Mouse (Mus musculus) limb, embryonic 11.5 days (tissue): Measurements from ENCODE around the gene Tns1. TPM values are rescaled to one million over a fixed set of nuclear protein-coding genes. Genes with fewer than 3 reads are reported as not detected.

Source experiments
- ATAC-seq: fragments of 200-750 bp; cut with Nextera tagmentation; 2 replicates; pipeline ENCODE4 v1.8.0; 2017; ENCODE audit warnings: low read depth; ENCODE audit not compliant: insufficient number of reproducible peaks, low FRiP score, low TSS enrichment
- DNase-seq: peaks from one replicate; pipeline ENCODE4 v3.0.0-alpha.2; 2015; ENCODE audit warnings: low spot score
- H3K27ac ChIP-seq: fragments of 300-500 bp; sonication (generic); replicated peaks from 2 replicates; pipeline ENCODE4 v1.5.1; 2014; ENCODE audit warnings: low read depth, mild to moderate bottlenecking, low read length
- H3K27me3 ChIP-seq: fragments of 300-500 bp; sonication (generic); 2 replicates; pipeline ENCODE4 v1.6.1; 2014; ENCODE audit warnings: mild to moderate bottlenecking, low read length, mixed read lengths; ENCODE audit not compliant: control insufficient read depth, insufficient read depth
- H3K36me3 ChIP-seq: fragments of 300-500 bp; sonication (generic); 2 replicates; pipeline ENCODE4 v1.6.1; 2014; ENCODE audit warnings: mild to moderate bottlenecking, low read length, moderate library complexity, mixed read lengths; ENCODE audit not compliant: control insufficient read depth, insufficient read depth
- H3K4me1 ChIP-seq: fragments of 300-500 bp; sonication (generic); 2 replicates; pipeline ENCODE4 v1.6.1; 2014; ENCODE audit warnings: low read length, mixed read lengths; ENCODE audit not compliant: control insufficient read depth, insufficient read depth
- H3K4me2 ChIP-seq: fragments of 300-500 bp; sonication (generic); 2 replicates; pipeline ENCODE4 v1.6.1; 2014; ENCODE audit warnings: low read depth, mild to moderate bottlenecking, moderate library complexity; ENCODE audit not compliant: severe bottlenecking
- H3K4me3 ChIP-seq: fragments of 300-500 bp; sonication (generic); 2 replicates; pipeline ENCODE4 v1.5.1; 2014; ENCODE audit warnings: low read depth, low read length
- H3K9ac ChIP-seq: fragments of 300-500 bp; sonication (generic); 2 replicates; pipeline ENCODE4 v1.6.1; 2014; ENCODE audit warnings: mild to moderate bottlenecking, low read length
- H3K9me3 ChIP-seq: fragments of 300-500 bp; sonication (generic); 2 replicates; pipeline ENCODE4 v1.6.1; 2016; ENCODE audit warnings: low read length; ENCODE audit not compliant: control insufficient read depth
- WGBS: fragments of 180-500 bp; shearing (Covaris S2); extraction: QIAGEN DNeasy Blood & Tissue Kit; methylation state at CpG from one replicate; pipeline ENCODE4 v1.1.7; 2014; 5-methylcytosine and 5-hydroxymethylcytosine counted together
- polyA plus RNA-seq: library from polyadenylated mRNA; unstranded; fragments of >200 nt; fragmentation: Nextera tagmentation; extraction: Ambion mirVana; gene quantifications from 2 replicates; pipeline ENCODE4 v1.2.1, GENCODE M21; 2014

Tns1 gene
- polyA plus RNA-seq, 1 experiment from 2014 or later: 36.9 TPM

DNA sequence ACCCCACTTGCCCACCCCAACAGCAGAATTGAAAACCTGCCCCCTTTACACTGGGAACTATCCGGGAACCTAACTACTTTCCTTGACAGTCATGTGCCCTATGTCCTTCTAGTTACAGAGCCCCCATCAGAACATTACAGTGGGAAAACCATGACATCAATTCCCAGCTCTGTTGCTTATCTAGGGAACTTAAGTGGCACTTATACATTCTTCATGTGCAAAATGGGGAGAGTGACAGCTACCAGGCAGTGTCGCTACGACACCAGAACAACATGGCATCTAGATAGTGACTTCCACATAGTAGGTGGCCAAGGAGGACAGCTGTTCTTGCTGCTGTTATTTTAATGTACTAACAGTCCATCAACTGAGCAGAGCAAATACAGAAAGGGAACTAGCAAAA is 204.3 kb downstream of the Tns1 start:
- no peak for DNase-seq
- Histone ChIP-seq H3K9me3 (no peaks in the 10 kb centered on the region), H3K36me3 (peaks cover 8% of the 10 kb centered on the region), H3K27ac (no peak overlapping the region), H3K4me2 (no peak overlapping the region), H3K4me1 (no peaks in the 10 kb centered on the region), H3K4me3 (no peak overlapping the region), H3K27me3 (no peaks in the 10 kb centered on the region), H3K9ac (no peak overlapping the region)
- ATAC-seq: no peak
- WGBS: 98% methylated on average over 3 of the region's 3 CpGs

GRCm38 (mm10) chr1:73918001-73918400 is 206.2 kb downstream of the Tns1 start:
- DNase-seq (no peak), ATAC-seq (no peak)
- Histone ChIP-seq H3K4me1 (peaks cover 5% of the 10 kb centered on the region; the same call in 1 of the 2 replicates), H3K9ac (no peak overlapping the region), H3K4me3 (no peak overlapping the region), H3K36me3 (peaks cover 6% of the 10 kb centered on the region), H3K4me2 (no peak overlapping the region), H3K27ac (no peak overlapping the region), H3K9me3 (no peaks in the 10 kb centered on the region), H3K27me3 (no peaks in the 10 kb centered on the region)
- 84% methylated on average over 11 of the region's 11 CpGs for WGBS

- no peak overlapping the region for H3K4me3 ChIP-seq
- ATAC-seq (no peak), DNase-seq (no peak)
- no peaks in the 10 kb centered on the region for H3K27me3 ChIP-seq
- 91% methylated on average over 1 of the region's 1 CpGs for WGBS
- H3K4me1 ChIP-seq: peaks cover 5% of the 10 kb centered on the region; the same call in 1 of the 2 replicates
- H3K9me3 ChIP-seq: no peaks in the 10 kb centered on the region
- peaks cover 2% of the 10 kb centered on the region for H3K36me3 ChIP-seq
- H3K9ac ChIP-seq: no peak overlapping the region
- H3K4me2 ChIP-seq: no peak overlapping the region
- H3K27ac ChIP-seq: no peak overlapping the region
These were observed 208.0 kb downstream of the Tns1 start for GRCm38 (mm10) chr1:73916298-73916697.

GRCm38 (mm10) chr1:73915218-73916070 is 208.8 kb downstream of the Tns1 start:
- ATAC-seq: no peak
- Histone ChIP-seq H3K9ac (no peak overlapping the region), H3K27me3 (no peaks in the 10 kb centered on the region), H3K4me2 (no peak overlapping the region), H3K4me1 (peaks cover 5% of the 10 kb centered on the region; the same call in 1 of the 2 replicates), H3K36me3 (no peaks in the 10 kb centered on the region; the same call in 1 of the 2 replicates), H3K4me3 (no peak overlapping the region), H3K9me3 (no peaks in the 10 kb centered on the region), H3K27ac (no peak overlapping the region)
- DNase-seq: no peak
- WGBS: 61% methylated on average over 8 of the region's 8 CpGs

DNA sequence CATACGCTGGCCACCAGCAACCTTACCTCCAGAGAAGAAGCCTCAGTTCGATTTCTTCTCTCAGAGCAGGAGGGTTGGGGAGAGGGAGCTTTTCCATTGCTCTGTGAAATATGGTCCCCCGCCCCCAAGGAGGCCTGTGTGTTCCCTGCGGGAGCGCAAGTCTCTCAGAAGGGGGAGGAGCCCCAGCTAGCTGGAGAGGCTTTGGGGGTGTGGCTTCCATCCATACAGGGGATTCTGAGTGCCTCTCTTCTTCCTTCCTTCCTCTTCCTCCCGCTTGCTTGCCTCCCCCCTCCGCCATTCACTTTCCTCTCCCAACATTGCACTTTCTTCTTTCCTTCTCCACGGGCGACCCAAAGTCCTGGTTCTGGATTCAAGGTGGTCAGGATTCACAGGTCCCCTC is 210.2 kb downstream of the Tns1 start:
- Histone ChIP-seq H3K36me3 (no peaks in the 10 kb centered on the region; the same call in 1 of the 2 replicates), H3K27me3 (no peaks in the 10 kb centered on the region), H3K9me3 (no peaks in the 10 kb centered on the region), H3K27ac (no peak overlapping the region), H3K9ac (no peak overlapping the region), H3K4me1 (peaks cover 5% of the 10 kb centered on the region; the same call in 1 of the 2 replicates), H3K4me2 (no peak overlapping the region), H3K4me3 (no peak overlapping the region)
- DNase-seq: no peak
- WGBS: 27% methylated on average over 9 of the region's 9 CpGs
- no peak for ATAC-seq

- ATAC-seq: no peak
- H3K9ac ChIP-seq: no peak overlapping the region
- H3K36me3 ChIP-seq: no peaks in the 10 kb centered on the region; the same call in 1 of the 2 replicates
- no peak overlapping the region for H3K4me3 ChIP-seq
- 84% methylated on average over 19 of the region's 19 CpGs for WGBS
- DNase-seq: no peak
- peaks cover 5% of the 10 kb centered on the region; the same call in 1 of the 2 replicates for H3K4me1 ChIP-seq
- H3K9me3 ChIP-seq: no peaks in the 10 kb centered on the region
- no peaks in the 10 kb centered on the region for H3K27me3 ChIP-seq
- H3K27ac ChIP-seq: no peak overlapping the region
- no peak overlapping the region for H3K4me2 ChIP-seq
These were observed 210.9 kb downstream of the Tns1 start for GRCm38 (mm10) chr1:73913071-73914005.

DNA sequence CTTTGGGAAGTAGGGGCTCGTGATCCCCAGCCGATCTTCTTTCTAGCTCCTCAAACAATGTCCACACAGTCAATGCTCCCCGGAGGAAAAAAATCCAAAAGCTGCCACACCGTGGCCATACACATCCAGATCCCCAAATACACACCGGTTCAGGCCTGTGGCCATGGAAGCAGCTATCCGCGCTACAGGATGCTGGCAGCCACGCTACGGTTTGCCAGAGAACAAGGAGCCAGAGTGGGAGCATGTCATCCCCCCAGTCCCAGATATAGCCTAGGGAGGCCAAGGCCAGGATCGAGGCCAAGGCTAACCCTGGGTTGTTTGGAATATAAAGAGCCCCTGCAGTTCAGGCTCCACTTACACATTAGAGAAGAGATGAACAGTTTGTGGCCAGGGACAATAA is 211.8 kb downstream of the Tns1 start:
- H3K4me2 ChIP-seq: no peak overlapping the region
- H3K27ac ChIP-seq: no peak overlapping the region
- DNase-seq: no peak
- no peak overlapping the region for H3K4me3 ChIP-seq
- no peaks in the 10 kb centered on the region for H3K27me3 ChIP-seq
- no peak overlapping the region for H3K9ac ChIP-seq
- no peaks in the 10 kb centered on the region; the same call in 1 of the 2 replicates for H3K36me3 ChIP-seq
- no peak for ATAC-seq
- no peaks in the 10 kb centered on the region for H3K9me3 ChIP-seq
- 89% methylated on average over 10 of the region's 10 CpGs for WGBS
- peaks cover 5% of the 10 kb centered on the region; the same call in 1 of the 2 replicates for H3K4me1 ChIP-seq

- no peaks in the 10 kb centered on the region for H3K9me3 ChIP-seq
- no peaks in the 10 kb centered on the region for H3K27me3 ChIP-seq
- no peak overlapping the region for H3K9ac ChIP-seq
- H3K4me2 ChIP-seq: no peak overlapping the region
- WGBS: 81% methylated on average over 8 of the region's 8 CpGs
- peaks cover 5% of the 10 kb centered on the region; the same call in 1 of the 2 replicates for H3K4me1 ChIP-seq
- H3K4me3 ChIP-seq: no peak overlapping the region
- H3K27ac ChIP-seq: no peak overlapping the region
- no peaks in the 10 kb centered on the region for H3K36me3 ChIP-seq
- no peak for ATAC-seq
- no peak for DNase-seq
These were observed 212.3 kb downstream of the Tns1 start for GRCm38 (mm10) chr1:73911981-73912380.
